Mouse (Mus musculus): ENCODE results near the gene Tbc1d4.

DNA sequence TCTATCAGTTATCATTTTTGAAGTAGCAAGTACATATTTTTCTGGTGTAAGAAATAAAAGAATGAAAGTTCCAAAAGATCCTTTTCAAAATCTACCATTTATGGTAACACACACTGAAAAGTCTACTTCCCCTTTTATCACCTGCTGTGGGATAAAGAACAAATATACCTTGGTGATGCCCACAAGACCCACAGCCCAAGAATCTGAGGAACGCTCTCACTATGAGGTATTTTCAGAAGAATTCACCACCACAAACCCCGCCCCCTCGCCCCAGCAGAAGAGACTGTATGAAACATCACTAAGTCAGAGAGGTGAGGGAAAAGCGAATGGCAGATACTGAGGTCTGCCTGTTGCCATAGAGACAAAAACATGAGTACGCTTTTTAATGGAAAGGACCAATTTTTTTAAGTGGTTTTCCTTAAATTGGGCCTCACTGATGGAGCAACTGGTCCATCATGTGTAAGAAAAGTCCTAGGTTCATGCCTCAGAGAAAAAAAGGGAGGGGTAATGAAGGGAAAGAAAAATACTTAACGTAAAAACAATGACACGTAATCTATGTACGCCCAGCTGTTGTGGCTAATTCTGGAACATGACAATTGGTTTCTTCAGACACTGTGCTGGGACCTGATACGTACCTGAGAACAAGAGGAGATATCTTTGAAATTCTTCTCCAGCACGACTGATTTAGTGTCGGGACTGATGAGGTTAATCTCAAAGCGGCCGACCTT lies 104.4 kb downstream of the Tbc1d4 start:
- TF ChIP-seq EP300 (IDR thresholded peaks at IDR 0.05; ENCODE audit: insufficient read depth, low read depth, low read length): no peak
- TF ChIP-seq POLR2A (IDR thresholded peaks at IDR 0.05; ENCODE audit: insufficient read depth, low read length): no peak

Measured in ES-Bruce4 (cell line).